ENCODE assay signal across 12 mouse cellular contexts in genomic region chr12:38596416-38597062, GRCm38 (mm10).
DNase-seq lines count a peak whose midpoint lies in the region; ATAC-seq and TF ChIP-seq lines count a peak whose summit lies in the region.
"Had no signal": no experiment of that assay in that cellular context is flagged by ENCODE, and none has a peak within 500 bp of the region (broad histone marks: within the 10 kb centered on the region; RNA-seq: fewer than 3 reads in every experiment).

No protein-coding gene starts in this region.

- no peak overlapping the region for H3K4me2 ChIP-seq in forebrain, postnatal 0 days (ENCODE audit: low read depth)
- H3K4me2 ChIP-seq in midbrain, embryonic 14.5 days (ENCODE audit: low read length): no peak overlapping the region
- no peak overlapping the region for H3K4me2 ChIP-seq in liver, postnatal 0 days (ENCODE audit: low read depth, low read length)
- H3K4me2 ChIP-seq: heart, embryonic 13.5 days; liver, embryonic 15.5 days had no signal

- no peaks in the 10 kb centered on the region for H3K9me3 ChIP-seq in forebrain, postnatal 0 days (ENCODE audit: low read length)
- H3K9me3 ChIP-seq in midbrain, embryonic 14.5 days (ENCODE audit: control insufficient read depth, low read length): no peaks in the 10 kb centered on the region
- H3K9me3 ChIP-seq in liver, postnatal 0 days (ENCODE audit: low read length): no peaks in the 10 kb centered on the region
- H3K9me3 ChIP-seq: heart, embryonic 13.5 days; liver, embryonic 15.5 days had no signal

- H3K36me3 ChIP-seq in forebrain, postnatal 0 days (ENCODE audit: insufficient read depth): no peaks in the 10 kb centered on the region
- no peaks in the 10 kb centered on the region for H3K36me3 ChIP-seq in midbrain, embryonic 14.5 days (ENCODE audit: control insufficient read depth, insufficient read depth, low read length)
- H3K36me3 ChIP-seq in liver, postnatal 0 days (replicated peaks; ENCODE audit: insufficient read depth, low read length): no peaks in the 10 kb centered on the region
- H3K36me3 ChIP-seq: heart, embryonic 13.5 days; liver, embryonic 15.5 days had no signal

- peak; percentile 74 for ATAC-seq in forebrain, postnatal 0 days
- peak; percentile 28; the same call in 1 of the 2 replicates for ATAC-seq in midbrain, embryonic 14.5 days (ENCODE audit: low FRiP score, low TSS enrichment)
- ATAC-seq in liver, postnatal 0 days: no peak

- no peak for TF ChIP-seq POLR2A in lung, adult 2 months (IDR thresholded peaks at IDR 0.05; ENCODE audit: borderline replicate concordance, extremely low read depth, low read depth, low read length)

- peak; percentile 2 for DNase-seq in 3T3-L1 (ENCODE audit: low read depth, low spot score)
- peak; percentile 57 for DNase-seq in embryo, embryonic 10.5 days (ENCODE audit: low spot score)
- DNase-seq in forebrain, postnatal 0 days: no peak
- DNase-seq in midbrain, embryonic 14.5 days: peak; percentile 28
- DNase-seq in heart, postnatal 25 days (ENCODE audit: low spot score): no peak
- no peak for DNase-seq in lung, adult 2 months
- no peak for DNase-seq in liver, postnatal 0 days
- DNase-seq in thymus, postnatal 4 days: no peak
- DNase-seq: kidney, adult 9 months had no signal

- H3K4me1 ChIP-seq in forebrain, postnatal 0 days (ENCODE audit: insufficient read depth): no peaks in the 10 kb centered on the region
- no peaks in the 10 kb centered on the region for H3K4me1 ChIP-seq in midbrain, embryonic 14.5 days (ENCODE audit: control insufficient read depth, insufficient read depth, low read length)
- H3K4me1 ChIP-seq in lung, adult 2 months (ENCODE audit: control insufficient read depth, insufficient read depth, low read length): no peaks in the 10 kb centered on the region
- no peaks in the 10 kb centered on the region for H3K4me1 ChIP-seq in liver, postnatal 0 days (ENCODE audit: insufficient read depth)
- H3K4me1 ChIP-seq: liver, embryonic 15.5 days had no signal

- H3K9ac ChIP-seq in forebrain, postnatal 0 days: no peak overlapping the region
- no peak overlapping the region for H3K9ac ChIP-seq in midbrain, embryonic 14.5 days (replicated peaks; ENCODE audit: low read length)
- H3K9ac ChIP-seq in liver, postnatal 0 days (replicated peaks): no peak overlapping the region
- H3K9ac ChIP-seq: heart, embryonic 13.5 days; liver, embryonic 15.5 days had no signal

- intact Hi-C loops in heart, postnatal 25 days (cut with DNase I): no loop called here

- WGBS in forebrain, postnatal 0 days: 12% methylated on average over 7 of the region's 7 CpGs
- 49% methylated on average over 7 of the region's 7 CpGs for WGBS in midbrain, embryonic 14.5 days
- WGBS in lung, adult 2 months: 52% methylated on average over 7 of the region's 7 CpGs
- 65% methylated on average over 7 of the region's 7 CpGs for WGBS in liver, postnatal 0 days (ENCODE audit: insufficient replicate concordance)

- no peak overlapping the region for H3K27ac ChIP-seq in forebrain, postnatal 0 days (ENCODE audit: low read depth, low read length)
- no peak overlapping the region for H3K27ac ChIP-seq in midbrain, embryonic 14.5 days (replicated peaks; ENCODE audit: low read depth, low read length)
- H3K27ac ChIP-seq in liver, postnatal 0 days (ENCODE audit: low read depth): no peak overlapping the region
- H3K27ac ChIP-seq: heart, embryonic 13.5 days; liver, embryonic 15.5 days had no signal

- TF ChIP-seq EP300 in liver, postnatal 0 days (IDR thresholded peaks at IDR 0.05; ENCODE audit: low read depth): no peak

- no peak overlapping the region for H3K4me3 ChIP-seq in forebrain, postnatal 0 days (ENCODE audit: low read depth, low read length)
- no peak overlapping the region for H3K4me3 ChIP-seq in midbrain, embryonic 14.5 days (replicated peaks; ENCODE audit: low read depth, low read length)
- H3K4me3 ChIP-seq in lung, adult 2 months (replicated peaks; ENCODE audit: extremely low read depth, low read depth, low read length): no peak overlapping the region
- H3K4me3 ChIP-seq in liver, postnatal 0 days (ENCODE audit: low read depth, low read length): no peak overlapping the region
- H3K4me3 ChIP-seq: heart, embryonic 13.5 days; liver, embryonic 15.5 days had no signal

- H3K27me3 ChIP-seq in forebrain, postnatal 0 days (ENCODE audit: insufficient read depth, low read length): no peaks in the 10 kb centered on the region
- H3K27me3 ChIP-seq in midbrain, embryonic 14.5 days (ENCODE audit: control insufficient read depth, insufficient read depth, low read length): no peaks in the 10 kb centered on the region
- no peaks in the 10 kb centered on the region for H3K27me3 ChIP-seq in liver, postnatal 0 days (ENCODE audit: insufficient read depth, low read length)
- H3K27me3 ChIP-seq: CH12.LX; heart, embryonic 13.5 days; liver, embryonic 15.5 days had no signal

- TF ChIP-seq CTCF in forebrain, postnatal 0 days (IDR thresholded peaks at IDR 0.05; ENCODE audit: low read depth): no peak
- no peak for TF ChIP-seq CTCF in lung, adult 2 months (IDR thresholded peaks at IDR 0.05; ENCODE audit: insufficient read depth, low read length)
- TF ChIP-seq CTCF in liver, postnatal 0 days (IDR thresholded peaks at IDR 0.05; ENCODE audit: low read depth): no peak

Comparison
In these comparisons a context has a peak if more than half of its experiments do, and no peak if none do; other contexts are left out.
1. DNase-seq: peak in 3T3-L1 (single experiment), embryo, embryonic 10.5 days (single experiment) and midbrain, embryonic 14.5 days (single experiment); none in forebrain, postnatal 0 days (single experiment), heart, postnatal 25 days (single experiment), lung, adult 2 months (single experiment), liver, postnatal 0 days (single experiment) and thymus, postnatal 4 days (single experiment).